Mouse (Mus musculus): ENCODE measurements around the gene Gse1. TPM values are rescaled to one million over a fixed set of nuclear protein-coding genes. Genes with fewer than 3 reads are reported as not detected.
A peak's percentile ranks its signal among the peaks of the same experiment; 100 is the strongest.
"Not testable (repeated sequence)": the region's sequence is repeated elsewhere in the genome, so short reads cannot be mapped to it uniquely, and the experiment has no call there.

Gene Gse1
- polyA plus RNA-seq, 1 experiment from 2014 or later = 6.7 TPM

DNA sequence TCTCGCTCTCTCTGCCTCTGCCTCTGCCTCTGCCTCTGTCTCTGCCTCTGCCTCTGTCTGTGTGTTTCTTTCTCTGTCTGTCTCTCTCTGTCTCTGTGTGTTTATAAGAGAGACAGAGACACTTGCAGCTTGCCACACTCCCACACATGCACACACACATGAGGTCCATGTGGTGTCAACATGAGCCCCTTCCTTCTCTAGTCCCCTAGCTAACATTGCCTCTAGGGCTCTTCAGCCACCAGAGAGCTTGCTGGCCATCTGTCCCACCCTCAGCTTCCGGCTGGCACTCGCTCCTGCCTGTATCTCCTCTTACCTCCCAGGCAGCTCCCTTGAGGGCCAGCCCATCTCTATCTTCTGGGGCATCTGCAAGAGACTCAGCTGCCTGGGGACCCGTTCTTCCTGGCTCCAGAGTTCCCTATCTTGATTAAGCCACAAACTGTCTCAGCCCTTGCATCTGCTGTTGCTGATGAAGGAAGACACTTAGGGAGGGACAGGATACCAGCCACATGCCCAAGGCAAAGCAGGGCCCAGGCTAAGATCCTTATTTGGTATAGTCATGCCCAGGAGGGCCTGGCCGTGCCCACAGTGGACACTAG is 97.0 kb downstream of the Gse1 start:
- no peak overlapping the region for H3K4me2 ChIP-seq (replicated peaks; ENCODE audit: low read depth, low read length)

DNA sequence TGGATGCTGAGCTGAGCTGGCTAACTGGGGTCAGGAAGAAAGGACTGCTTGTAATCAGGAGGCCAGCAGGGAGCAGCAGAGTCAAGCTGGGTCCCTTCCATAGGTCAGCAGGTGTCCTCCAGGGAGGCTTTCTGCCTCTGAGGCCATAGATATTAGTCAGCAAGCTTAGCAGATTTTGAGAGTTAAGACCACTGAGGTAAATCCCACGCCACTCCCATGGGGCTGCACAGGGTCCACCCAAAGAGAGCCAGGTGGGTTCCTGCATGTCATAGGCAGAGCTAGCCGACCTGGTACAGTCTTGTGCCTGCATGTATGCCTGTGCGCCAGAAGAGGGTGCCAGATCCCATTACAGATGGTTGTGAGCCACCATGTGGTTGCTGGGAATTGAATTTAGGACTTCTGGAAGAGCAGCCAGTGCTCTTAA is 98.9 kb downstream of the Gse1 start:
- Histone ChIP-seq H3K4me1 (ENCODE audit: insufficient read depth, low read length) (peaks cover 44% of the 10 kb centered on the region), H3K27me3 (ENCODE audit: insufficient read depth, low read length) (no peaks in the 10 kb centered on the region), H3K4me3 (ENCODE audit: low read length) (no peak overlapping the region), H3K27ac (ENCODE audit: low read length) (no peak overlapping the region), H3K36me3 (ENCODE audit: insufficient read depth, low read length) (no peaks in the 10 kb centered on the region), H3K9me3 (ENCODE audit: low read length) (no peaks in the 10 kb centered on the region), H3K4me2 (replicated peaks; ENCODE audit: low read depth, low read length) (no peak overlapping the region), H3K9ac (replicated peaks; ENCODE audit: low read length) (no peak overlapping the region)
- WGBS = 74% methylated on average over 3 of the region's 3 CpGs
- no peak for ATAC-seq (ENCODE audit: low FRiP score, low TSS enrichment)

More for the DNA sequence above, 97.0 kb downstream of the Gse1 start:
- H3K9me3 ChIP-seq (ENCODE audit: low read length) = no peaks in the 10 kb centered on the region
- H3K4me3 ChIP-seq (ENCODE audit: low read length) = no peak overlapping the region
- H3K27me3 ChIP-seq (ENCODE audit: insufficient read depth, low read length) = no peaks in the 10 kb centered on the region
- 62% methylated on average over 5 of the region's 5 CpGs for WGBS
- H3K27ac ChIP-seq (ENCODE audit: low read length) = 0 out of 2 replicates have a peak overlapping the region, but pooled peaks have one; percentile 11
- no peaks in the 10 kb centered on the region for H3K36me3 ChIP-seq (ENCODE audit: insufficient read depth, low read length)
- H3K4me1 ChIP-seq (ENCODE audit: insufficient read depth, low read length) = peaks cover 34% of the 10 kb centered on the region
- ATAC-seq (ENCODE audit: low FRiP score, low TSS enrichment) = no peak
- no peak overlapping the region for H3K9ac ChIP-seq (replicated peaks; ENCODE audit: low read length)

DNA sequence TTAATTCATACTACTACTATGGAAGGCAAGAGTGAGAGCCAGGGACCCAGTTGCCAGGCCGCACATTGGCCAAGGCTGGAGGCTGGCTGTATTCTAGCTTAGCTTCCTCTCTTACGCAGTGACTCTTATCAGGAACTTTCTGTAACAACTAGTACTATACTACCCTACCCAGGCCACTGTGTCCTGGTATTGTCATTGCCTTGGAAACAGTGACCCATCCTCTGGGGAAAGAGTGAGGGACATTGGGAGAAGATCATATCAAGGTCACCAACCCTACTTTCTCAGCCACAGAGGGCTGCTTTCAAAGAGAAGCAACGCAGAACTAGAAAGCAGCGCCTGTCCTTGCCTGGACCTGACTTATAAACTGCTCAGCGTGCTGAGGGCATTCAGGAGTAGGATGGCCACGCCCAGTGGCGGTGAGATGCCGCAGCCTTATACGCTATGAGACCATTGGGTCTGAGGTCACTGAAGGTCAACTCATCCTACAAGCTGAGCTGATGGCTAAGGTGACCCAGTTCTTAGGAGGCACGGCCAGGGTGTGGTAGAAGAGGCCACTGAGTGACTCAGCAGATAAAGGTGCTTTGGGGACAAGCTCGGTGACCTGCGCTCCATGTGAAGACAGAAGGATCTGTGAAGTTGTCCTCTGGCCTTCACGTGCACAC is 100.2 kb downstream of the Gse1 start:
- Histone ChIP-seq H3K4me3 (ENCODE audit: low read length) (no peak overlapping the region), H3K9me3 (ENCODE audit: low read length) (no peaks in the 10 kb centered on the region), H3K4me2 (replicated peaks; ENCODE audit: low read depth, low read length) (no peak overlapping the region), H3K36me3 (ENCODE audit: insufficient read depth, low read length) (no peaks in the 10 kb centered on the region), H3K27ac (ENCODE audit: low read length) (no peak overlapping the region), H3K9ac (replicated peaks; ENCODE audit: low read length) (no peak overlapping the region), H3K27me3 (ENCODE audit: insufficient read depth, low read length) (no peaks in the 10 kb centered on the region), H3K4me1 (ENCODE audit: insufficient read depth, low read length) (peaks cover 33% of the 10 kb centered on the region)
- ATAC-seq (ENCODE audit: low FRiP score, low TSS enrichment) = no peak
- 93% methylated on average over 13 of the region's 13 CpGs for WGBS

DNA sequence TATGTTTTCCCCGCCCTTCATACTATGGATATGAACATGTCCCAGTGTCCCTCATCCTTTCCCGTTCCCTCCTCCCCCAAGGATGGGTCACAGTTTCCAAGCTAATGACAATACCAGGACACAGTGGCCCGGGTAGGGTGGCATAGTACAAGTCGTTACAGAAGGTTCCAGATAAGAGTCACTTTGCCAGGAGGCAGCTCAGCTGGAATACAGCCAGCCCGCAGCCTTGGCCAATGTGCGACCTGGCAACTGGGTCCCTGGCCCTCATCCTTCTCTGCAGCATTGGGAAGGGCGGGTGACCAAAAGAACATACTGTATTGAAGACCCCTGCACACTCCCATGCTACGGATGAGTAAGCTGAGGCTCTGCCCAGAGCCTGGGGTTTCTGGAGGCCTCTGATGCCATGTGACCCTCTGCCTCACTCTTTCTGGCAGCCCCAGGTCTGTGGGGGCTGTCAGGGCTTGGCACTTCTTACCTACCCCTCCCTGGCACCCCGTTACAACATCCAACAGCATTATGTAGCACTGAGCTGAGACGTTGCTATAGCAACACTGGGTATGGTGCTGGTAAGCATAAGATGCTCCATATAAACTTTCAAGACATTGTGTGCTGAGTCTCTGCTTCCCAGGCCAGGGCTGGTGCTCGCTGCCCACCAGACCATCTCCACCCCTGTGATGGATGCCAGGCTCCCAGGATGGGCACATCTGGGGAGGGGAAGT is 100.9 kb downstream of the Gse1 start:
- WGBS = 91% methylated on average over 11 of the region's 11 CpGs
- Histone ChIP-seq H3K9me3 (ENCODE audit: low read length) (no peaks in the 10 kb centered on the region), H3K36me3 (ENCODE audit: insufficient read depth, low read length) (no peaks in the 10 kb centered on the region), H3K27ac (ENCODE audit: low read length) (no peak overlapping the region), H3K4me3 (ENCODE audit: low read length) (no peak overlapping the region), H3K4me2 (replicated peaks; ENCODE audit: low read depth, low read length) (no peak overlapping the region), H3K4me1 (ENCODE audit: insufficient read depth, low read length) (peaks cover 26% of the 10 kb centered on the region), H3K9ac (replicated peaks; ENCODE audit: low read length) (no peak overlapping the region), H3K27me3 (ENCODE audit: insufficient read depth, low read length) (no peaks in the 10 kb centered on the region)
- no peak for ATAC-seq (ENCODE audit: low FRiP score, low TSS enrichment)

DNA sequence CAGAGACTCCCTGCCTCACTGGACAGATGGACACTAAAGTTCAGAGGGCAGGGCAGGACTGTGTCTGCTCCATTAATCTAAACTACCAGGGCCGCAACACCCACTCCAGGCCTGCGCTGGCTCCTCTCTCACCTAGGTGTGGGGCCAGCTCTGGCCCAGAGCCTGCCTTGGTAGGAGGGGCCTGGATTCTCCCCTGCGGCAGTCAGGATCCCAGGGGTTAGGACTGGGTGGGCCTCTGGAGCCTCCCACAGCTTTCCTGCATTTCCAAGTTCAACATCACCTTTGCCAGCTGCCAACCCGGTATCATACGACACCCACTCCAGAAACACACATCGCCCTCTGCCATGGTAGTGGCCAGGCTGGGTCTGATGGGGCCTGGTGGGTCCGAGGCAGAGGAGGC is 102.8 kb downstream of the Gse1 start:
- peaks cover 29% of the 10 kb centered on the region for H3K4me1 ChIP-seq (ENCODE audit: insufficient read depth, low read length)
- H3K27me3 ChIP-seq (ENCODE audit: insufficient read depth, low read length) = no peaks in the 10 kb centered on the region
- WGBS = 49% methylated on average over 7 of the region's 7 CpGs
- no peaks in the 10 kb centered on the region for H3K9me3 ChIP-seq (ENCODE audit: low read length)
- no peak overlapping the region for H3K27ac ChIP-seq (ENCODE audit: low read length)
- H3K36me3 ChIP-seq (ENCODE audit: insufficient read depth, low read length) = no peaks in the 10 kb centered on the region
- H3K9ac ChIP-seq (replicated peaks; ENCODE audit: low read length) = no peak overlapping the region
- no peak for ATAC-seq (ENCODE audit: low FRiP score, low TSS enrichment)
- H3K4me2 ChIP-seq (replicated peaks; ENCODE audit: low read depth, low read length) = no peak overlapping the region
- no peak overlapping the region for H3K4me3 ChIP-seq (ENCODE audit: low read length)

DNA sequence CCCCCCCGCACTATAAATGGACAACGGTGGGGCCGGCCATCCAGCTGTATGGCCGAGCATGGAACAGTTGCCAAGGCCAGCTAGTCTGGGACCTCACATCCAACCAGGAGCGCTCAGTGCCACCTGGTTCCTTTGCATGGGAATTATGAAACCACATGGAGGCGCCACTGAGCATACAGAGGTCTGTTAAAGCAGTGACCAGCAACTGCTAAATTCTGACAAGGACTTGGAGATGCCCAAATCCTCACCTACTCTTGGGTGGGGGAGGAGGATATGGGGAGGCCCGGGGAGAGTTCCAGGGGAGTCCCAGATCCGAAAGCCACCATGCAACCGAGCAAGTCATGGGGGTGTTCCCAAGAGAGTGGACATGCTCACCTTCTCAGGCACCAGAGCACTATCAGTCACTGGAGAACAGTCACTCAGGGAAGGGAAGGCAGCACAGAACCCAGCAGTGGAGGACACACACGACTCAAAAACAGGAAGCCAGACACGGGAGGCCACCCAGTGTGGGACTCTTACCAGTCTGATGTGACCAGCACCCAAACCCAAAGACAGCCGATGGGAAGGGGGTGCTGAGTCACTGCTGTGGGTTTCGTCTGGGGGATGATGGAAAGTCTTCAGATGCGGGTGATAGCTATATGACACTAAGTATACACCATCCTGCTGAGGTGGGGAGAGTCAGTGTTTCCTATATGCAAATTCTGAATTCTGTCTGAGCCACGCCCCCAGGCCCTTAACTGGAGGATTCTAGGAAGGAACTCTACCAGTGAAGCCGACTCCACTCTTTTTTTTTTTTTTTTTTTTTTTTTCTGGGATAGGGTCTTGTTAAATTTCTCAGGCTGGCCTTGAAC is 104.3 kb downstream of the Gse1 start:
- H3K27me3 ChIP-seq (ENCODE audit: insufficient read depth, low read length) = no peaks in the 10 kb centered on the region
- H3K36me3 ChIP-seq (ENCODE audit: insufficient read depth, low read length) = no peaks in the 10 kb centered on the region
- ATAC-seq (ENCODE audit: low FRiP score, low TSS enrichment) = no peak
- no peak overlapping the region for H3K4me2 ChIP-seq (replicated peaks; ENCODE audit: low read depth, low read length)
- H3K4me1 ChIP-seq (ENCODE audit: insufficient read depth, low read length) = peaks cover 34% of the 10 kb centered on the region
- no peak overlapping the region for H3K9ac ChIP-seq (replicated peaks; ENCODE audit: low read length)
- H3K27ac ChIP-seq (ENCODE audit: low read length) = no peak overlapping the region
- no peaks in the 10 kb centered on the region for H3K9me3 ChIP-seq (ENCODE audit: low read length)
- no peak overlapping the region for H3K4me3 ChIP-seq (ENCODE audit: low read length)
- 73% methylated on average over 16 of the region's 16 CpGs for WGBS

DNA sequence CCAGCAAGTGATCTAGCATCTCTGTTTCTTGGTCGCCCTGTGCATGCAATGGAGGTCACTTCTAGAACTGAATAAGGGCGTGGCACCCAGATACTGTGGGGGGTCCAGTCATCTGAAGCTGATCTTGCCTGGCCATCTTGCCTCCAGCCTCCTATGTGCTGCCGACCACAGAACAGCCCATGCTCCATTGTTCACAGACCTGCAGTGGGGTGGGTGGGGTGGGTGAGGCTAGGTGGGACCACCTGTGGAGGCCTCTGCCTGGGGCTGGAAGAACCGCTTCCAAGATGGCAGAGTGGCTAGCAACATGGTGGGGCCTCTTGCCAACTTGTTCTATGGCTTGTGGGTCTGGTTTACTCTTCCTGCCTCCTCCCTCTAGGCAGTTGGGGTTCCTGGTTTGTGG is 105.4 kb downstream of the Gse1 start:
- Histone ChIP-seq H3K9ac (replicated peaks; ENCODE audit: low read length) (no peak overlapping the region), H3K4me2 (replicated peaks; ENCODE audit: low read depth, low read length) (no peak overlapping the region), H3K27ac (ENCODE audit: low read length) (no peak overlapping the region), H3K27me3 (ENCODE audit: insufficient read depth, low read length) (no peaks in the 10 kb centered on the region), H3K9me3 (ENCODE audit: low read length) (no peaks in the 10 kb centered on the region), H3K4me3 (ENCODE audit: low read length) (no peak overlapping the region), H3K4me1 (ENCODE audit: insufficient read depth, low read length) (peaks cover 34% of the 10 kb centered on the region), H3K36me3 (ENCODE audit: insufficient read depth, low read length) (no peaks in the 10 kb centered on the region)
- WGBS = 92% methylated on average over 4 of the region's 4 CpGs
- no peak for ATAC-seq (ENCODE audit: low FRiP score, low TSS enrichment)

DNA sequence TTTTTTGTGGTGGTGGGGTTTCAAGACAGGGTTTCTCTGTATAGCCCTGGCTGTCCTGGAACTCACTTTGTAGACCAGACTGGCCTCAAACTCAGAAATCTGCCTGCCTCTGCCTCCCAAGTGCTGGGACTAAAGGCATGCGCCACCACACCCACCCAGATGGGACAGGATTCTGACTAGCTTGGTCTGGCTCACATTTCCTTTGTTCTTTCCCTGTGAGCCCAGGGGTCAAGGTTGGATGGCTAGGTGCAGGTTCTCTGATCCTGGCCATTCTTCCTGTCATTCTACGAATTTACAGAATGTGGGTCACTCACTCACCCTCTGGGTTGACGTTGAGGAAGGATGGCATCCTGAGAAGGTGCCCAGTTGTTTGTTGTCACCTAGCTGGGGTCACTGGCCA is 106.0 kb downstream of the Gse1 start:
- H3K9ac ChIP-seq (replicated peaks; ENCODE audit: low read length); H3K4me2 ChIP-seq (replicated peaks; ENCODE audit: low read depth, low read length); H3K4me3 ChIP-seq (ENCODE audit: low read length); H3K27me3 ChIP-seq (ENCODE audit: insufficient read depth, low read length); H3K9me3 ChIP-seq (ENCODE audit: low read length); ATAC-seq (ENCODE audit: low FRiP score, low TSS enrichment); H3K36me3 ChIP-seq (ENCODE audit: insufficient read depth, low read length): not testable (repeated sequence)
- WGBS = 57% methylated on average over 3 of the region's 3 CpGs
- peak overlapping the region; percentile 74; the same call in 1 of the 2 replicates for H3K27ac ChIP-seq (ENCODE audit: low read length)
- peaks cover 34% of the 10 kb centered on the region for H3K4me1 ChIP-seq (ENCODE audit: insufficient read depth, low read length)

DNA sequence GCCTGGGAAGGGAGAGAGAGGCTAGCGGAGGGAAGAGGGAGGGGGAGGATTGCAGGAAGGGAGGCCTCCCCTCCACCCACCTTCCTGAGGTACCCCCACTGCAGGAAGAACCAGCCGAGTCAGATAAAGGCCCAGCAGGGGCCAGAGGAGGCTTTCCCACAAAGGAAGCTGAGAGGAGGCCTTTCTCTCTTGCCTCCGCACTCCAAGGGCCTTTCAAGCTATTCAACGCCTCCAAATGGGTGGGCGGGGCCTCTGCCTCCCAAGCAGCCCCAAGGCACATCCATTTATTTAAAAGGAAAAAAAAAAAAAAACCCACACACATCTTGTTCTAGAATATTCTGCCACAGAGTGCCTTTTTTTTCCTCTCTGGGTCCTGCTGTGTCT is 106.6 kb downstream of the Gse1 start:
- H3K9ac ChIP-seq (replicated peaks; ENCODE audit: low read length) = 0 out of 2 replicates have a peak overlapping the region, but pooled peaks have one; percentile 23
- no peaks in the 10 kb centered on the region for H3K36me3 ChIP-seq (ENCODE audit: insufficient read depth, low read length)
- no peak overlapping the region for H3K4me3 ChIP-seq (ENCODE audit: low read length)
- ATAC-seq (ENCODE audit: low FRiP score, low TSS enrichment) = 0 out of 2 replicates have a peak, but pooled peaks have one; percentile 3
- 0 out of 2 replicates have a peak overlapping the region, but pooled peaks have one; percentile 33 for H3K4me2 ChIP-seq (replicated peaks; ENCODE audit: low read depth, low read length)
- no peaks in the 10 kb centered on the region for H3K27me3 ChIP-seq (ENCODE audit: insufficient read depth, low read length)
- H3K9me3 ChIP-seq (ENCODE audit: low read length) = no peaks in the 10 kb centered on the region
- H3K4me1 ChIP-seq (ENCODE audit: insufficient read depth, low read length) = peaks cover 38% of the 10 kb centered on the region
- H3K27ac ChIP-seq (ENCODE audit: low read length) = peak overlapping the region; percentile 74
- WGBS = 10% methylated on average over 5 of the region's 5 CpGs
